Mouse (Mus musculus): ENCODE measurements around the gene Ankrd13a. TPM values are rescaled to one million over a fixed set of nuclear protein-coding genes. Genes with fewer than 3 reads are reported as not detected.

The Ankrd13a gene
- polyA plus RNA-seq, 1 experiment: 51.2 TPM

DNA sequence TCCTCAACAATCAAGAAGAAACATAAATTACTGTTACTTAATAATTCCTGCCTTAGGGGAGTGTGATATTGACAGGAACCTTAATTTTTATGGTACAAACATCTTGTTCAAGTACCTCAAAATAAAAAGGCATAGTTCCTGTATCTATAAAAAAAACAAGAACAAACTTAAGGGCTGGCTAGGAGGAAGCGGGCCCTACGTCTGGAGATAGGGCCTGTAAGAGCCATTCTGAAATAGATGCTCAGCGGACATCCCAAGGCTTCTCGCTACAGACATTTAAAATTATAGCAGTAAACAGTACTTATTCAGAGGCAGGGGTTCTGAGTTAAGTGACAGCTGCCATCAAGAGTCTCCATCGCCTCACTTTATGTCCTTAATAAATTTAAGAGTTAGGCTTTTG is 27.0 kb upstream of the Ankrd13a start:
- Histone ChIP-seq H3K27me3 (ENCODE audit: control insufficient read depth, insufficient read depth, insufficient read length) (no peaks in the 10 kb centered on the region), H3ac (ENCODE audit: control insufficient read depth, insufficient read length) (no peak overlapping the region), H3K4me2 (ENCODE audit: low read depth) (no peak overlapping the region), H3K36me3 (ENCODE audit: control insufficient read depth, insufficient read depth) (peaks cover 19% of the 10 kb centered on the region), H3K79me2 (ENCODE audit: control insufficient read depth, insufficient read depth) (no peaks in the 10 kb centered on the region), H3K4me3 (no peak overlapping the region)
- TF ChIP-seq POLR2AphosphoS2 (IDR thresholded peaks at IDR 0.05; ENCODE audit: insufficient read length, low read depth): no peak
- no peak for TF ChIP-seq E2F4 (IDR thresholded peaks at IDR 0.05; ENCODE audit: insufficient read depth)
- no peak for TF ChIP-seq TCF3 (IDR thresholded peaks at IDR 0.05; ENCODE audit: insufficient read length, low read depth)
- TF ChIP-seq MAX (IDR thresholded peaks at IDR 0.05; ENCODE audit: low read depth): no peak
- TF ChIP-seq MYOD1 (IDR thresholded peaks at IDR 0.05; ENCODE audit: control insufficient read depth in 1 of 3, insufficient read length in 2 of 3, low read depth in 2 of 3): no peak
- TF ChIP-seq TCF12 (IDR thresholded peaks at IDR 0.05; ENCODE audit: insufficient read depth, poor library complexity, severe bottlenecking): no peak
- TF ChIP-seq POLR2A (IDR thresholded peaks at IDR 0.05; ENCODE audit: insufficient read length, low read depth): no peak
- no peak for TF ChIP-seq MYOG (IDR thresholded peaks at IDR 0.05; ENCODE audit: control insufficient read depth in 1 of 3, insufficient read depth in 1 of 3, insufficient read length in 2 of 3, low read depth in 2 of 3)
- TF ChIP-seq USF1 (IDR thresholded peaks at IDR 0.05; ENCODE audit: low read depth): no peak
- TF ChIP-seq REST (IDR thresholded peaks at IDR 0.05; ENCODE audit: insufficient read depth, insufficient read length): no peak
- no peak for TF ChIP-seq SRF (IDR thresholded peaks at IDR 0.05; ENCODE audit: control insufficient read depth, insufficient read length, low read depth)
- no peak for TF ChIP-seq CEBPB (IDR thresholded peaks at IDR 0.05; ENCODE audit: insufficient read depth, poor library complexity, severe bottlenecking)

DNA sequence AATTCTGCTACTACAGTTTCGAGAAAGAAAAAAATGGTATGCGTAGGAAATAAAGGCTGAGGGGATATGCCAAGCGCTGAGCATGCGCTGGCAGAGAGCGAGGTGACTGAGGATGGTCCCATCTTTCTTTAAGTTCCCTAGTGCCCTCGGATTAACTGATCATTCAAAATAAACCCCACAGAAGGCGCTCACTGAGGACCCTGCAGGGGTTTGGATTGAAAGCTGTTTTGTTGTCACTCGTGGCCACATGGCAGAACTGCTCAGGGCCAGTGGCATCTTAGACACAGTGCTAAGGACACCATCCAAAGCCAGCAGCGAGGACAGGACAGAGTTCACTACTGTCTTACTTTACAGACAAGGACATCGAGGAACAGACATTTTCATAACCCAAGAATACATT is 24.2 kb upstream of the Ankrd13a start:
- Histone ChIP-seq H3K79me2 (ENCODE audit: control insufficient read depth, insufficient read depth) (no peaks in the 10 kb centered on the region), H3K36me3 (ENCODE audit: control insufficient read depth, insufficient read depth) (peaks cover 19% of the 10 kb centered on the region), H3K4me2 (ENCODE audit: low read depth) (no peak overlapping the region), H3K4me3 (no peak overlapping the region), H3K27me3 (ENCODE audit: control insufficient read depth, insufficient read depth, insufficient read length) (no peaks in the 10 kb centered on the region), H3ac (ENCODE audit: control insufficient read depth, insufficient read length) (no peak overlapping the region)
- no peak for TF ChIP-seq MYOD1 (IDR thresholded peaks at IDR 0.05; ENCODE audit: control insufficient read depth in 1 of 3, insufficient read length in 2 of 3, low read depth in 2 of 3)
- no peak for TF ChIP-seq TCF12 (IDR thresholded peaks at IDR 0.05; ENCODE audit: insufficient read depth, poor library complexity, severe bottlenecking)
- no peak for TF ChIP-seq REST (IDR thresholded peaks at IDR 0.05; ENCODE audit: insufficient read depth, insufficient read length)
- no peak for TF ChIP-seq MYOG (IDR thresholded peaks at IDR 0.05; ENCODE audit: control insufficient read depth in 1 of 3, insufficient read depth in 1 of 3, insufficient read length in 2 of 3, low read depth in 2 of 3)
- TF ChIP-seq E2F4 (IDR thresholded peaks at IDR 0.05; ENCODE audit: insufficient read depth): no peak
- TF ChIP-seq SRF (IDR thresholded peaks at IDR 0.05; ENCODE audit: control insufficient read depth, insufficient read length, low read depth): no peak
- TF ChIP-seq CEBPB (IDR thresholded peaks at IDR 0.05; ENCODE audit: insufficient read depth, poor library complexity, severe bottlenecking): no peak
- no peak for TF ChIP-seq TCF3 (IDR thresholded peaks at IDR 0.05; ENCODE audit: insufficient read length, low read depth)
- TF ChIP-seq MAX (IDR thresholded peaks at IDR 0.05; ENCODE audit: low read depth): no peak
- TF ChIP-seq POLR2A (IDR thresholded peaks at IDR 0.05; ENCODE audit: insufficient read length, low read depth): no peak
- TF ChIP-seq POLR2AphosphoS2 (IDR thresholded peaks at IDR 0.05; ENCODE audit: insufficient read length, low read depth): no peak
- TF ChIP-seq USF1 (IDR thresholded peaks at IDR 0.05; ENCODE audit: low read depth): no peak

- no peaks in the 10 kb centered on the region for H3K79me2 ChIP-seq (ENCODE audit: control insufficient read depth, insufficient read depth)
- TF ChIP-seq MYOG (IDR thresholded peaks at IDR 0.05; ENCODE audit: control insufficient read depth in 1 of 3, insufficient read depth in 1 of 3, insufficient read length in 2 of 3, low read depth in 2 of 3) (no peak), E2F4 (IDR thresholded peaks at IDR 0.05; ENCODE audit: insufficient read depth) (no peak), TCF12 (IDR thresholded peaks at IDR 0.05; ENCODE audit: insufficient read depth, poor library complexity, severe bottlenecking) (no peak), MYOD1 (IDR thresholded peaks at IDR 0.05; ENCODE audit: control insufficient read depth in 1 of 3, insufficient read length in 2 of 3, low read depth in 2 of 3) (no peak), REST (IDR thresholded peaks at IDR 0.05; ENCODE audit: insufficient read depth, insufficient read length) (no peak)
- H3K36me3 ChIP-seq (ENCODE audit: control insufficient read depth, insufficient read depth): peaks cover 19% of the 10 kb centered on the region
- H3ac ChIP-seq (ENCODE audit: control insufficient read depth, insufficient read length): no peak overlapping the region
- no peak overlapping the region for H3K4me2 ChIP-seq (ENCODE audit: low read depth)
- H3K4me3 ChIP-seq: no peak overlapping the region
- no peaks in the 10 kb centered on the region for H3K27me3 ChIP-seq (ENCODE audit: control insufficient read depth, insufficient read depth, insufficient read length)
Observed at GRCm38 (mm10) chr5:114752397-114752796, 22.1 kb upstream of the Ankrd13a start.

DNA sequence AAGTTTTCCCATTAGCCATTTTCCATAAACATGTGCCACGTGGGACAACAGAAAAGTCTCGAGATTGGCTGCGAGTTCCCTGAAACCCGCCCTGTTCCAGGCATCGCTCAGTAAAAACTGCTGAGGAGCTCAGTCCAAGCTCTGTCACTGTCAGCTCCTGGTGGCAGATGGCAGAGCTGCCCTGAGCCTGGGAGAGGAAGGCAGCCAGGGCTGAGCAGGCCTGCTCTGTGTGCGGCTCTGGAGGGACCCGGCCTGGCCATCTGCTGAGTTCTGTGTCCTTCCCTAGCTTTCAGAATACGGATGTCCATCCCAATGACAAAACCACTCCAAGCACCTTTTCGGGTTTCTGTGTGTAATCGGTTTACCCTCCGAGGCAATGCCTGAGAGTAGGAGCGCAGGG is 21.1 kb upstream of the Ankrd13a start:
- Histone ChIP-seq H3K27me3 (ENCODE audit: control insufficient read depth, insufficient read depth, insufficient read length) (no peaks in the 10 kb centered on the region), H3ac (ENCODE audit: control insufficient read depth, insufficient read length) (no peak overlapping the region), H3K79me2 (ENCODE audit: control insufficient read depth, insufficient read depth) (no peaks in the 10 kb centered on the region), H3K4me2 (ENCODE audit: low read depth) (no peak overlapping the region), H3K4me3 (no peak overlapping the region), H3K36me3 (ENCODE audit: control insufficient read depth, insufficient read depth) (peaks cover 14% of the 10 kb centered on the region)
- TF ChIP-seq MAX (IDR thresholded peaks at IDR 0.05; ENCODE audit: low read depth): no peak
- TF ChIP-seq E2F4 (IDR thresholded peaks at IDR 0.05; ENCODE audit: insufficient read depth): no peak
- no peak for TF ChIP-seq POLR2AphosphoS2 (IDR thresholded peaks at IDR 0.05; ENCODE audit: insufficient read length, low read depth)
- no peak for TF ChIP-seq USF1 (IDR thresholded peaks at IDR 0.05; ENCODE audit: low read depth)
- TF ChIP-seq TCF12 (IDR thresholded peaks at IDR 0.05; ENCODE audit: insufficient read depth, poor library complexity, severe bottlenecking): no peak
- TF ChIP-seq CEBPB (IDR thresholded peaks at IDR 0.05; ENCODE audit: insufficient read depth, poor library complexity, severe bottlenecking): no peak
- TF ChIP-seq MYOG (IDR thresholded peaks at IDR 0.05; ENCODE audit: control insufficient read depth in 1 of 3, insufficient read depth in 1 of 3, insufficient read length in 2 of 3, low read depth in 2 of 3): no peak
- no peak for TF ChIP-seq TCF3 (IDR thresholded peaks at IDR 0.05; ENCODE audit: insufficient read length, low read depth)
- TF ChIP-seq POLR2A (IDR thresholded peaks at IDR 0.05; ENCODE audit: insufficient read length, low read depth): no peak

GRCm38 (mm10) chr5:114759536-114760090 is 14.9 kb upstream of the Ankrd13a start:
- TF ChIP-seq MYOD1 (IDR thresholded peaks at IDR 0.05; ENCODE audit: control insufficient read depth in 1 of 3, insufficient read length in 2 of 3, low read depth in 2 of 3): no peak
- TF ChIP-seq E2F4 (IDR thresholded peaks at IDR 0.05; ENCODE audit: insufficient read depth): no peak
- no peak for TF ChIP-seq USF1 (IDR thresholded peaks at IDR 0.05; ENCODE audit: low read depth)
- TF ChIP-seq SRF (IDR thresholded peaks at IDR 0.05; ENCODE audit: control insufficient read depth, insufficient read length, low read depth): no peak
- no peak for TF ChIP-seq TCF12 (IDR thresholded peaks at IDR 0.05; ENCODE audit: insufficient read depth, poor library complexity, severe bottlenecking)
- TF ChIP-seq MYOG (IDR thresholded peaks at IDR 0.05; ENCODE audit: control insufficient read depth in 1 of 3, insufficient read depth in 1 of 3, insufficient read length in 2 of 3, low read depth in 2 of 3): no peak
- TF ChIP-seq POLR2A (IDR thresholded peaks at IDR 0.05; ENCODE audit: insufficient read length, low read depth): no peak
- TF ChIP-seq CEBPB (IDR thresholded peaks at IDR 0.05; ENCODE audit: insufficient read depth, poor library complexity, severe bottlenecking): no peak
- TF ChIP-seq REST (IDR thresholded peaks at IDR 0.05; ENCODE audit: insufficient read depth, insufficient read length): no peak
- no peak for TF ChIP-seq MAX (IDR thresholded peaks at IDR 0.05; ENCODE audit: low read depth)
- TF ChIP-seq POLR2AphosphoS2 (IDR thresholded peaks at IDR 0.05; ENCODE audit: insufficient read length, low read depth): no peak
- TF ChIP-seq TCF3 (IDR thresholded peaks at IDR 0.05; ENCODE audit: insufficient read length, low read depth): no peak
- H3ac ChIP-seq (ENCODE audit: control insufficient read depth, insufficient read length): no peak overlapping the region
- H3K36me3 ChIP-seq (ENCODE audit: control insufficient read depth, insufficient read depth): peaks cover 19% of the 10 kb centered on the region
- H3K27me3 ChIP-seq (ENCODE audit: control insufficient read depth, insufficient read depth, insufficient read length): no peaks in the 10 kb centered on the region
- no peaks in the 10 kb centered on the region for H3K79me2 ChIP-seq (ENCODE audit: control insufficient read depth, insufficient read depth)
- H3K4me2 ChIP-seq (ENCODE audit: low read depth): no peak overlapping the region
- no peak overlapping the region for H3K4me3 ChIP-seq

Measured in myocyte (in vitro differentiated cells).